Mouse (Mus musculus): ENCODE measurements around the gene Mob3a. TPM values are rescaled to one million over a fixed set of nuclear protein-coding genes. Genes with fewer than 3 reads are reported as not detected.

Mob3a gene
- polyA plus RNA-seq, 2 experiments: 33.7 to 36.5 TPM

DNA sequence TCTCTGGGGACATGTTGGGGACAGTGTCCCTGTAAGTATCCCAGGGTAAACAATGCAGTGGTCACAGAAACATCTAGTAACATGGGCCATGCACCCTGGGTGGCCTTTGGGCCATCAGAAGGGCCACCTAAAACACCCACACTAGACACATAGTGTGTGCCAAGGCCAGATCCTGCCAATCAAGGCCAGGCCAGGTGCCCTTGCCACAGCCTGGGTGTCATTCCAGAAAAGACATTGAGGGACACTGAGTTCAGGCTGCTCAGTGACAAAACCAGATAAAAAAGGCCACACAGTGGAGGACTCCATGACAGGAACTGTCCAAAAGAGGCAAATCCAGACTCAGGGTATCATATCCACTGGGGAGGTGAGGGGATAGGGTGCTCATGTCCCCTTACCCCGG, 18.1 kb downstream of the Mob3a start:
- no peak overlapping the region for H3K4me2 ChIP-seq (replicated peaks; ENCODE audit: low read depth, low read length, severe bottlenecking)
- TF ChIP-seq POLR2A (IDR thresholded peaks at IDR 0.05; ENCODE audit: borderline replicate concordance, extremely low read depth, insufficient read depth, insufficient read length): no peak
- H3K9ac ChIP-seq (ENCODE audit: low read depth, low read length, severe bottlenecking): no peak overlapping the region
- DNase-seq (ENCODE audit: low spot score) (no peak), ATAC-seq (ENCODE audit: low FRiP score, low read depth) (no peak)
- WGBS: 89% methylated on average over 1 of the region's 1 CpGs
- H3K4me1 ChIP-seq (ENCODE audit: control insufficient read depth, insufficient read depth, low read length): peaks cover 11% of the 10 kb centered on the region
- no peak overlapping the region for H3K4me3 ChIP-seq (replicated peaks; ENCODE audit: low read length)
- H3K36me3 ChIP-seq (ENCODE audit: control insufficient read depth, insufficient read depth, low read length): peaks cover 50% of the 10 kb centered on the region
- no peak overlapping the region for H3K27ac ChIP-seq (replicated peaks; ENCODE audit: low read depth, low read length)
- H3K9me3 ChIP-seq (ENCODE audit: control insufficient read depth, low read length): no peaks in the 10 kb centered on the region
- no peaks in the 10 kb centered on the region for H3K27me3 ChIP-seq (ENCODE audit: control insufficient read depth, insufficient read depth, low read length)

DNA sequence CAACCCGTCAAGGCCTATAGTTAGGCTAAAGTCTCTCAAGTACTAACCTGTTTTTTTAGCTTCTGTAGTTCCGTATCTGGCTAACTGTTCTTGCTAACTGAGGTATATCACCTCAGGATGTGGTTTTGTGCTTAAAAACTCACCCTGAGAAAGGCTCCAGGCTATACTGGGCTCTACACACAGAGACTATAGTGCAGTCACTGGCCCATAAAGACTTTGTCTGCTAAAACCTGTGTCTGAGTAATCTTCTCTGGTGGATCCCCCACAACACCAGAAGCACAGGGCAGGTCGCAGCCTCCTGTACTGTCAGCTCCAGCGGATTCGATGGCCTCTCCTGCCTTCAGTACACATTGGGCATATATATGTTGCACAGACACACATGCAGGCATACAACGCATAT, 19.8 kb downstream of the Mob3a start:
- no peak for TF ChIP-seq POLR2A (IDR thresholded peaks at IDR 0.05; ENCODE audit: borderline replicate concordance, extremely low read depth, insufficient read depth, insufficient read length)
- no peak for ATAC-seq (ENCODE audit: low FRiP score, low read depth)
- no peak overlapping the region for H3K9ac ChIP-seq (ENCODE audit: low read depth, low read length, severe bottlenecking)
- no peaks in the 10 kb centered on the region for H3K9me3 ChIP-seq (ENCODE audit: control insufficient read depth, low read length)
- WGBS: 91% methylated on average over 6 of the region's 6 CpGs
- peaks cover 36% of the 10 kb centered on the region for H3K36me3 ChIP-seq (ENCODE audit: control insufficient read depth, insufficient read depth, low read length)
- H3K27ac ChIP-seq (replicated peaks; ENCODE audit: low read depth, low read length): no peak overlapping the region
- peaks cover 27% of the 10 kb centered on the region for H3K4me1 ChIP-seq (ENCODE audit: control insufficient read depth, insufficient read depth, low read length)
- H3K27me3 ChIP-seq (ENCODE audit: control insufficient read depth, insufficient read depth, low read length): no peaks in the 10 kb centered on the region
- DNase-seq (ENCODE audit: low spot score): no peak
- H3K4me2 ChIP-seq (replicated peaks; ENCODE audit: low read depth, low read length, severe bottlenecking): no peak overlapping the region
- H3K4me3 ChIP-seq (replicated peaks; ENCODE audit: low read length): no peak overlapping the region

DNA sequence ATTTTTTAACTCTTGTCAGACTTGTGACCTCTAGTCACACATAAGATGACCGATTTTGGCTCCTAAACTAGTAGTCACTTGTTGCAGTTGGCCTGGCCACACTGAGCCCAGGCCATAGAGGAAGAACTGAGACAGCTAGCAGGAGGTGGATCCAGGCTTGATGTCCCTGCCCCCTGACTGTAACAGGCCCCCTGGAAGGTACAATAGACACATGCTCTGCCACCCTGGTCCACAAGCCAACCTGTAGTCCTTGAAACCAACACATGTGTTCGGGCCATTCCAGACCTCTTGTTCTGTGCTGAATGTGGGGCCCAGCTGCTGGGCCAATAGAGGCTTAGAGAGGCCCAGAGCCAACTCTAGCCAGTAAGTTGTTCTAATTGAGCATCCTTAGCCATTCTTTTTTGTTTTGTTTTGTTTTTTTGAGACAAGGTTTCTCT, 21.5 kb downstream of the Mob3a start:
- Histone ChIP-seq H3K27ac (replicated peaks; ENCODE audit: low read depth, low read length) (no peak overlapping the region), H3K9ac (ENCODE audit: low read depth, low read length, severe bottlenecking) (0 out of 2 replicates have a peak overlapping the region, but pooled peaks have one; percentile 12), H3K4me1 (ENCODE audit: control insufficient read depth, insufficient read depth, low read length) (peaks cover 29% of the 10 kb centered on the region), H3K36me3 (ENCODE audit: control insufficient read depth, insufficient read depth, low read length) (peaks cover 19% of the 10 kb centered on the region), H3K4me3 (replicated peaks; ENCODE audit: low read length) (no peak overlapping the region), H3K9me3 (ENCODE audit: control insufficient read depth, low read length) (no peaks in the 10 kb centered on the region), H3K27me3 (ENCODE audit: control insufficient read depth, insufficient read depth, low read length) (no peaks in the 10 kb centered on the region), H3K4me2 (replicated peaks; ENCODE audit: low read depth, low read length, severe bottlenecking) (no peak overlapping the region)
- TF ChIP-seq POLR2A (IDR thresholded peaks at IDR 0.05; ENCODE audit: borderline replicate concordance, extremely low read depth, insufficient read depth, insufficient read length): no peak
- WGBS: 80% methylated on average over 2 of the region's 2 CpGs
- ATAC-seq (ENCODE audit: low FRiP score, low read depth) (no peak), DNase-seq (ENCODE audit: low spot score) (no peak)

DNA sequence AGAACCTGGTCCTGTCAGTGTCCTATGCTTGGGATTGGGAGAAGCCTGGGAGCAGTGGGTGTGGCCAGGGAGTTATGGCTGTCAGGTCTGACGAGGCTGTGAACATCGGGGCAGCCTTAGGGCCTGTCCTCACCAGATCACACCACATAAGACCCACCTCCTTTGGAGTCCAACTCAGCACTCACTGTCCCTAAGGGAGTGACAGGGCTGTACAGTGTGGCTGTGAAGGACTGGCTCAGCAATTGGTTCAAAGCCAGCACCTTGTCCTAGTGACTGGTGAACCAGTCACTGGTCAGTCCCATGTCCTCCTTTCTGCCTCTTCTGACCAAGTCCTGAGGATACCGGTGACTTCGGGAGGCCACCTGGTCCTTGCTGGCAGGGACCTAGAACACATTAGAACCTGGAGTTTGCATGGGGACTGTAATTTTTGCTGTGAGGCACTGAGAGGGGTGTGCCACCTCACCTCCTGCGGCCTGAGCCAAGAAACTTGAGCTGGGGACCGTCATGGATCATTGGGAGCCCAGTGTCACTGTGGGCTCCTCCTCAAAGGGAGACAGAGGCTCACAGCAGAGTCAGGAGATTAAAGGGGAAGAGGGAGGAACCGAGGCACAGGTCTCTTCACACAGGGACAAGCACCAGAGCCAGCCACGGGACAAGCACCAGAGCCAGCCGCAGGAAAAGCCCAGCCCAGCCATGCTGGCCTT, 22.1 kb downstream of the Mob3a start:
- H3K9ac ChIP-seq (ENCODE audit: low read depth, low read length, severe bottlenecking): 0 out of 2 replicates have a peak overlapping the region, but pooled peaks have one; percentile 12

GRCm38 (mm10) chr10:80678601-80679377, 23.0 kb downstream of the Mob3a start:
- WGBS: 62% methylated on average over 8 of the region's 10 CpGs
- TF ChIP-seq POLR2A (IDR thresholded peaks at IDR 0.05; ENCODE audit: borderline replicate concordance, extremely low read depth, insufficient read depth, insufficient read length): no peak
- Histone ChIP-seq H3K27me3 (ENCODE audit: control insufficient read depth, insufficient read depth, low read length) (no peaks in the 10 kb centered on the region), H3K9me3 (ENCODE audit: control insufficient read depth, low read length) (no peaks in the 10 kb centered on the region), H3K4me3 (replicated peaks; ENCODE audit: low read length) (no peak overlapping the region), H3K4me2 (replicated peaks; ENCODE audit: low read depth, low read length, severe bottlenecking) (peak overlapping the region; percentile 55; the same call in 1 of the 2 replicates), H3K27ac (replicated peaks; ENCODE audit: low read depth, low read length) (peak overlapping the region; percentile 86), H3K9ac (ENCODE audit: low read depth, low read length, severe bottlenecking) (no peak overlapping the region), H3K36me3 (ENCODE audit: control insufficient read depth, insufficient read depth, low read length) (peaks cover 11% of the 10 kb centered on the region; the same call in 1 of the 2 replicates), H3K4me1 (ENCODE audit: control insufficient read depth, insufficient read depth, low read length) (peaks cover 41% of the 10 kb centered on the region)
- DNase-seq (ENCODE audit: low spot score) (no peak), ATAC-seq (ENCODE audit: low FRiP score, low read depth) (no peak)

More for the DNA sequence above, 22.1 kb downstream of the Mob3a start:
- Histone ChIP-seq H3K4me2 (replicated peaks; ENCODE audit: low read depth, low read length, severe bottlenecking) (no peak overlapping the region), H3K36me3 (ENCODE audit: control insufficient read depth, insufficient read depth, low read length) (peaks cover 13% of the 10 kb centered on the region), H3K9me3 (ENCODE audit: control insufficient read depth, low read length) (no peaks in the 10 kb centered on the region), H3K4me3 (replicated peaks; ENCODE audit: low read length) (no peak overlapping the region), H3K4me1 (ENCODE audit: control insufficient read depth, insufficient read depth, low read length) (peaks cover 32% of the 10 kb centered on the region), H3K27ac (replicated peaks; ENCODE audit: low read depth, low read length) (no peak overlapping the region), H3K27me3 (ENCODE audit: control insufficient read depth, insufficient read depth, low read length) (no peaks in the 10 kb centered on the region)
- 53% methylated on average over 9 of the region's 9 CpGs for WGBS
- no peak for DNase-seq (ENCODE audit: low spot score)
- ATAC-seq (ENCODE audit: low FRiP score, low read depth): no peak
- TF ChIP-seq POLR2A (IDR thresholded peaks at IDR 0.05; ENCODE audit: borderline replicate concordance, extremely low read depth, insufficient read depth, insufficient read length): no peak

Data from limb, embryonic 14.5 days (tissue).